Mouse (Mus musculus): ENCODE measurements around the gene Ap1g1.

The Ap1g1 gene

GRCm38 (mm10) chr8:109764031-109764430 lies 14.3 kb upstream of the Ap1g1 start:
- POLR2A ChIA-PET: interaction anchor here in 2 of 4 experiments (0.6 to 0.8 kb wide), 2 partner anchors 14 to 1003 kb away, joined by 4 to 5 read pairs; partner anchors contain the start of gene Ap1g1 (in 1 of the 2)

DNA sequence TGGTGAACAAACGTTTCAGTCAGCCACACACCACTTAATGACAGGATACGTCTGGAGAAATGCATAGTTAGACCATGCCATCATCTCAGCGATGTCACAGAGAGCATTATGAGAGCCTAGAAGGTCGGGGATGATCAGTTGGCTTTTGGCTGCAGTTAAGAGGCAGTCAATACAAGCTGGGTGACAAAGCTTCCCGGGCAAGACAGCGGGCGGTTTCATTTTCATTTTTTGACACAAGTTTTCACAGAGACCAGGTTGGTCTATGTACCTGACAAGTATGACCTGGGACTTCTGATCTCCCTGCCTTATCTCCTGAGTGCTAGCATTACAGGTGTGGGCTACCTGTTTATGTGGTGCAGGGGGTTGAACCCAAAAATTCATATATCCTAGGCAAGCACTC lies 12.3 kb upstream of the Ap1g1 start:
- ChIA-PET POLR2A (interaction anchor here in 2 of 4 experiments (1.8 to 2.1 kb wide), 3 partner anchors 12 to 30 kb away, joined by 4 to 12 read pairs (median 9); partner anchors contain the start of gene Ap1g1 (in 2 of the 2)), CTCF (no interaction called here)

More at GRCm38 (mm10) chr8:109764031-109764430, 14.3 kb upstream of the Ap1g1 start:
- CTCF ChIA-PET: no interaction called here

GRCm38 (mm10) chr8:109773154-109773553 lies 5.2 kb upstream of the Ap1g1 start:
- CTCF ChIA-PET: no interaction called here
- POLR2A ChIA-PET: interaction anchor here in 3 of 4 experiments (0.6 to 1.9 kb wide), 5 partner anchors 10 to 73 kb away, joined by 3 to 10 read pairs (median 3); no protein-coding TSS in a partner anchor

- ChIA-PET POLR2A (interaction anchor here (0.6 to 4.4 kb wide), 77 partner anchors 9 to 1479 kb away, joined by 3 to 92 read pairs (median 6); partner anchors contain the start of genes Dhodh (in 3 of the 4), Zfp821 (in 3 of the 4), Atxn1l (in 2 of the 4) and Ist1 (in 1 of the 4)), CTCF (interaction anchor here in 2 of 4 experiments (0.6 to 1.5 kb wide), 4 partner anchors 15 to 474 kb away, joined by 3 to 24 read pairs (median 10); no protein-coding TSS in a partner anchor)
These were observed 503 bp upstream of the Ap1g1 start for GRCm38 (mm10) chr8:109777851-109778250.

GRCm38 (mm10) chr8:109778993-109779421 lies 653 bp downstream of the Ap1g1 start:
- CTCF ChIA-PET: interaction anchor here in 2 of 4 experiments (0.6 to 1.5 kb wide), 3 partner anchors 41 to 872 kb away, joined by 3 to 5 read pairs (median 4); no protein-coding TSS in a partner anchor
- POLR2A ChIA-PET: interaction anchor here (0.6 to 4.4 kb wide), 56 partner anchors 8 to 1908 kb away, joined by 3 to 92 read pairs (median 7); partner anchors contain the start of genes Zfp821 (in 3 of the 4), Atxn1l (in 2 of the 4), Dhodh (in 2 of the 4) and Phlpp2 (in 2 of the 4)

- CTCF ChIA-PET: interaction anchor here in 3 of 4 experiments (0.6 to 1.5 kb wide), 4 partner anchors 22 to 978 kb away, joined by 3 to 6 read pairs (median 4); no protein-coding TSS in a partner anchor
- POLR2A ChIA-PET: interaction anchor here (0.6 to 4.4 kb wide), 49 partner anchors 8 to 1909 kb away, joined by 3 to 92 read pairs (median 7); partner anchors contain the start of genes Zfp821 (in 3 of the 4), Atxn1l (in 2 of the 4), Dhodh (in 2 of the 4) and Ist1 (in 1 of the 4)
These were observed 1.3 kb downstream of the Ap1g1 start for GRCm38 (mm10) chr8:109779431-109780228.

DNA sequence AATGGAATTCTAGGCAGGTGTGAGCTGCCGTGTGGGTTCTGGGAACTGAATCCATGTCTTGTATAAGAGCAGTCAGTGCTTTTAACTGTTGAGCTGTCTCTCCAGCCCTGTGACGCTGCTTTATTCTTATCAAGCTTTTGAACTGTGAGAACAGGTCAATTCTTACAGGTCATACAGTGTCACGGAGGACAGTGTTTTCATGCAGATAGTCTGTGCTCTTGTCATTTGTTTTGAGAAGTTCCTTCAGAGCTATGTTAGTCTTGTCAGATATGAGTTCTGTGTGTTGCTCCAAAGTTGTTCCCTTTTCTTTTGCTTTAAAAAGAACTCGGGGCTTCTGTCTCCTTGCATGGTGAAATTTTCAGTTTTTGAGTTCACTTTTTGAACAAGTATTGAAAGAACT lies 2.2 kb downstream of the Ap1g1 start:
- ChIA-PET POLR2A (interaction anchor here in 3 of 4 experiments (0.5 to 4.4 kb wide), 11 partner anchors 9 to 172 kb away, joined by 3 to 92 read pairs (median 27); partner anchors contain the start of genes Atxn1l (in 2 of the 3), Dhodh (in 1 of the 3) and Zfp821 (in 1 of the 3)), CTCF (interaction anchor here in 1 of 4 experiments (0.6 to 0.8 kb wide), 2 partner anchors 185 to 977 kb away, joined by 3 read pairs; no protein-coding TSS in a partner anchor)

GRCm38 (mm10) chr8:109790938-109791337 lies 12.6 kb downstream of the Ap1g1 start:
- POLR2A ChIA-PET: interaction anchor here in 3 of 4 experiments (0.6 to 7.0 kb wide), 10 partner anchors 9 to 1853 kb away, joined by 3 to 92 read pairs (median 4); partner anchors contain the start of gene Ap1g1 (in 2 of the 3)
- CTCF ChIA-PET: interaction anchor here in 3 of 4 experiments (0.6 to 1.2 kb wide), 3 partner anchors 9 to 375 kb away, joined by 3 to 4 read pairs (median 4); partner anchors contain the start of gene Ist1 (in 1 of the 3)

DNA sequence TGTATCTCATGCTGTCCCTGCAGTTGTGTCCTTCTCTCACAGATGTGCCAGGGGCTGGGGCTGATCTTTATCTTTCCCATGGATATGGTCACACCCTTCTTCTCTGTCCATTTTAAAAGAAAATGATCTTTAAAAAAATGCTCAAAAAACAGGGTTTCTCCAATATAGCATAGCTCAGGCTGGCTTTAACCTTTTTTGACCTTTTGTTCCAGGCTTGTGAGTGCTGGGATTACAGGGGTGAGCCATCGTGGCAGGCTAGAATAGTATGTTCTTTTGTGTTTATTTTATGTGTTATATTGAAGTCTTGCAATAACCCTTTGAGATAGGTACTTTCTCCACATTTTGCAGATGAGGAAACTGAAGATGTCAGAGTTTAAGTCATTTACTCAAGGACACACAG lies 16.8 kb downstream of the Ap1g1 start:
- ChIA-PET POLR2A (interaction anchor here in 2 of 4 experiments (0.6 to 2.7 kb wide), 5 partner anchors 8 to 16 kb away, joined by 3 to 13 read pairs (median 5); partner anchors contain the start of gene Ap1g1 (in 2 of the 2)), CTCF (no interaction called here)

- ChIA-PET POLR2A (interaction anchor here in 2 of 4 experiments (1.5 to 4.0 kb wide), 5 partner anchors 14 to 93 kb away, joined by 4 to 33 read pairs (median 6); partner anchors contain the start of genes Ap1g1 (in 2 of the 2) and Zfp821 (in 1 of the 2)), CTCF (no interaction called here)
These were observed 20.4 kb downstream of the Ap1g1 start for GRCm38 (mm10) chr8:109798721-109799120.

DNA sequence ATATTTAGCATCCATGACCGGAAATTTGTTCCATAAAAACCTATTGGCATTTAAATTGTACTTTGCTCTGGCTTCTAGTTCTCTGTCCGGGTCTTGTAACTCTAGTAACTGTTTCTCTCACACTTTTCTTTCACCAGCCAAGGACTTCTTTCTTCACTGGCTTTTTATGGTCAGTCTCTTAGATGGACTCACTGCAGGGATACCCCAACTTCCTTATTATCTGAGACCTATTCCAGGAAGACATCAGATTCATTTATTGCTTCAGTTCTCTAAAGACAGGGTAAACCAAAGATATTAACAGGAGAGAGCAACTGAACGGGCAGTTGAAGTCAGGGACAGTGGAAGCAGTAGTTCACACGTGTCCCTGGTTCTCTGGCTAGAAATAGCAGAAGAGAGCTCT lies 20.9 kb downstream of the Ap1g1 start:
- CTCF ChIA-PET: no interaction called here
- POLR2A ChIA-PET: interaction anchor here in 2 of 4 experiments (1.2 to 4.0 kb wide), 7 partner anchors 8 to 94 kb away, joined by 3 to 33 read pairs (median 6); partner anchors contain the start of genes Ap1g1 (in 2 of the 2) and Zfp821 (in 1 of the 2)

DNA sequence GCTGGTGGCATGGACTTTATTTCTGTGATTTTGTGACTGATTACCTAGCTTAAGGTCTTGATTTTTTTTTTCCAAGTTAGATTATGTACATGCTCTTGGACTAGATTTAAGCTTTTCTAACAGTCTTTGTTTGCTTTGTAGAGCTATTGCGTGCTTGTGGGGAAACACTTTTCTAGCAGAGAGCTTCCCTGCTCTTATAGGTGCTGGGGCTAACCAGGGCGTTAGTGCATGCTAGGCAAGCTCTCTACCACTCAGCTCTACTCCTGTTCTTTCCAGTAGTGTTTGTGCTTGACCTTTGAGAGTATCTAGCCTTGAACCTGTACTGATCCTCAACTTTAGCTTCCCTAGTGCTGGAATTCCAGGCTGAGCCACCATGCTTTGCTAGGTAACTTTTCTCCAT lies 22.0 kb downstream of the Ap1g1 start:
- ChIA-PET CTCF (interaction anchor here in 3 of 4 experiments (0.5 to 1.0 kb wide), 7 partner anchors 9 to 264 kb away, joined by 3 to 13 read pairs (median 4); partner anchors contain the start of gene Atxn1l (in 1 of the 3)), POLR2A (interaction anchor here in 3 of 4 experiments (0.9 to 4.0 kb wide), 12 partner anchors 9 to 95 kb away, joined by 3 to 33 read pairs (median 5); partner anchors contain the start of genes Ap1g1 (in 2 of the 3) and Zfp821 (in 1 of the 3))

- ChIA-PET CTCF (no interaction called here), POLR2A (interaction anchor here in 2 of 4 experiments (0.9 to 1.3 kb wide), 5 partner anchors 11 to 98 kb away, joined by 3 to 5 read pairs (median 4); partner anchors contain the start of genes Ap1g1 (in 1 of the 2) and Zfp821 (in 1 of the 2))
These were observed 24.9 kb downstream of the Ap1g1 start for GRCm38 (mm10) chr8:109803211-109803610.

DNA sequence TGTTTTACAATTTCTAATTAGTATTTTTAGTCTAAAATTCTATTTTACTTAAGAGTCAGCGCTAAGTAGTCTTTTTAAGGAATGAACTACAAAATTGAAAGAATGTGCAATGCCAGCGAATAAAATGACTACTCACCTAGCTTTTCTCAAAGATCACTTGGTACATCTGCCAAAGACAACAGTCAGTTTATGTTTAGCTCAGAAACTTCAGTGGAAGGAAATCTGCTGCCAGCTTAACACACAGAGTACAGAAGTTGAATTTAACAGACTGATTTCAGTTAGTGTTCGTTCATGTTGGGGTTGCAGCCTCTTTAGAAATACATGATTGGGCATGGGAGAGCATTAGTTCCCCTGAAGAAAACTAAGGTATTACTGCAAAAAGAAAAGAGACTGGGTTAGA lies 25.4 kb downstream of the Ap1g1 start:
- ChIA-PET POLR2A (interaction anchor here in 2 of 4 experiments (0.9 to 1.1 kb wide), 2 partner anchors 25 to 99 kb away, joined by 3 to 4 read pairs; partner anchors contain the start of genes Ap1g1 (in 1 of the 2) and Zfp821 (in 1 of the 2)), CTCF (no interaction called here)

GRCm38 (mm10) chr8:109806522-109806921 lies 28.2 kb downstream of the Ap1g1 start:
- CTCF ChIA-PET: no interaction called here
- POLR2A ChIA-PET: interaction anchor here in 3 of 4 experiments (0.7 to 1.1 kb wide), 3 partner anchors 12 to 81 kb away, joined by 3 to 5 read pairs (median 3); partner anchors contain the start of gene Ap1g1 (in 1 of the 3)

- ChIA-PET POLR2A (interaction anchor here in 2 of 4 experiments (0.8 to 1.2 kb wide), 2 partner anchors 10 to 200 kb away, joined by 3 to 4 read pairs; no protein-coding TSS in a partner anchor), CTCF (no interaction called here)
These were observed 29.2 kb downstream of the Ap1g1 start for GRCm38 (mm10) chr8:109807401-109808119.

GRCm38 (mm10) chr8:109808120-109808447 lies 29.7 kb downstream of the Ap1g1 start:
- ChIA-PET POLR2A (interaction anchor here in 2 of 4 experiments (0.8 to 1.2 kb wide), 2 partner anchors 9 to 200 kb away, joined by 3 to 4 read pairs; no protein-coding TSS in a partner anchor), CTCF (no interaction called here)

Data from embryonic stem cell, embryonic (primary cell).